Mouse (Mus musculus) common myeloid progenitor, adult 5-6 weeks (primary cell): ENCODE results near the gene Cdc20b. TPM values are rescaled to one million over a fixed set of nuclear protein-coding genes. Genes with fewer than 3 reads are reported as not detected.

Experiments used
- ATAC-seq: replicated peaks from 2 replicates; pipeline ENCODE4 v1.8.0; 2016; ENCODE audit warnings: low read depth, mild to moderate bottlenecking, moderate TSS enrichment, inconsistent platforms; ENCODE audit not compliant: poor library complexity, severe bottlenecking
- total RNA-seq: library from RNA; stranded (forward); fragments of 200-1000, 187-1606 nt; gene quantifications from 2 replicates; pipeline ENCODE4 v1.2.3, GENCODE M21; 2017

The Cdc20b gene
- not detected in 2 replicates for total RNA-seq

DNA sequence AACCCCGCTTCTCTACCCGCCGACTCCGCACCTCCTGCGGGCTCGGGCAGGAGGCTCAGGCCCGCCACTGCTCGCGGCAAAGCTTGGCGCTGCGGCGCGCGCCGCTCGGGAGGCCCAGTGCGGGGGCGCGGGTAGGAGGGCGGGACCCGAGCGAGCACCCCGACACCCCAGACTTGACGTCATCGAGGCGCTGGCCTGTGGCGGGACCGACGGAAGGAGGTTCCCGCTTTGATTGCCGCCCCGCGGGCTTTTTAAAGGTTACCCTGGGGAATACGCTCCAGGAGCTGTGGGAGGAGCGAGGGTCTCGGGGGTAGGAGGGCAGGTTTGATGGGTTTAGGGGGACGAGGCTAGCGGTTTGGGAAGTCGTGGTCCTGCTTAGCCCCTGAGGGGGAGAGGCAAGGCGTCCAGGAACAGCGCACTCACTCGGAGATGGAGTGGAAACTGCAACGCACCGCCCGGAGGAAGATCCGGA lies at the start of gene Cdc20b:
Gene Cdc20b, plus strand, starts transcription at position 162 of the 472 bp plus-strand sequence.
- peak; percentile 46 for ATAC-seq

DNA sequence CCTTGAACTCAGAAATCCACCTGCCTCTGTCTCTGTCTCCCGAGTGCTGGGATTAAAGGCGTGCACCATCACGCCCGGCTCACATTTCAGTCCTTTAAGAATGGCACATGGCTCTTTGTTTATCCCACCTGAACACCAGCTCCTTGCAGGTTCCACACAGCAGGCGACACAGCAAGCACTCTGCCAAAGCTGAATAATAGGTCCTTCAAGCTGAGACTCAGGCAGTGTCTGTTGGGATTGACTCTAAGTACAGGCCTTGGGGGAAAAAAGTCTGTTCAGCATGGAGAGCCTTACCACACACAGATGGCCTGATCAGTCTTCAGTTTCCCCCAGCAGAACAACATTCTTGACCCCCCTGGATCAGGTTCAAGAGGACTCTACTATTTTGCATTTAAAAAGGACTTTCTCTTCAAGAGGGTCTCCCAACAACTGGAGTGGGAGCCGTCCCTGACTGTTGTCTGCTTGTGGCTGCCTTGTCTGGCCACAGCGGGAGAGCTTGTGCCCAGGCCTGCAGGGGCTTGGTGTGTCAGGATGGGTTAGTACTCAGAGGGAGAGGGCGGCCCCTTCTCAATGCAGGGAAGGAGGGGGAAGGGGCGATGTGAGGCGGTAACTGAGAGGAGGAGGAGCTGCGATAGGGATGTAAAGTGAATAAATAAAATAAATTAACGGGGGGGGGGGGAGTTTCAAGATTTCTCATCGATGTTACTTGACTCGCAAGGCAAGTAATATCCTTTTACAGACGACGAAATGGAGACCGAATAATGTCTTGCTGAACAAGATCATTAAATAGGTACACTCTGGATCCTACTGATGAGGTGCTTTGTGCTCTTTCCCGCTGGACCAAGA lies 49.1 kb upstream of the Cdc20b start:
- ATAC-seq, result no peak

- ATAC-seq, result no peak
Measured at GRCm38 (mm10) chr13:112986451-112986950, 48.4 kb upstream of the Cdc20b start.

- ATAC-seq, result peak; percentile 90
Measured at GRCm38 (mm10) chr13:112987532-112987943, 47.4 kb upstream of the Cdc20b start, which contains the start of gene Ccno. Gene Ccno (plus strand): TSS chr13:112987802.

DNA sequence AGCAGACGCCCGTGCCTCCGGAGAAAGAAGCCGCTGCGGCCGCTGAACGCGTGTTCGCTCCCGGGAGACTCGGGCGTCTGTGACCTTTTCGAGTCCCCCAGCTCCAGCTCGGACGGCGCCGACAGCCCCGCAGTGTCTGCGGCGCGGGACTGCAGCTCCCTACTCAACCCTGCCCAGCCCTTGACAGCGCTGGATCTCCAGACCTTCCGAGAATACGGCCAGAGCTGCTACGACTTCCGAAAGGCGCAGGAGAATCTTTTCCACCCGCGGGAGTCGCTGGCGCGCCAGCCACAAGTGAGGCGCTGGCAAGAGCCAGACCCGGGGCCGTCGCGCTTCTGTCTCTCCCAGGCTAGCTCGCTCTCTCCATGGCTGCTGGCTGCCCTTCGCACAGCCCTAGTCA lies 46.9 kb upstream of the Cdc20b start:
- ATAC-seq, result peak; percentile 2; the same call in 1 of the 2 replicates

- no peak for ATAC-seq
Measured at GRCm38 (mm10) chr13:112988866-112989265, 46.0 kb upstream of the Cdc20b start.

DNA sequence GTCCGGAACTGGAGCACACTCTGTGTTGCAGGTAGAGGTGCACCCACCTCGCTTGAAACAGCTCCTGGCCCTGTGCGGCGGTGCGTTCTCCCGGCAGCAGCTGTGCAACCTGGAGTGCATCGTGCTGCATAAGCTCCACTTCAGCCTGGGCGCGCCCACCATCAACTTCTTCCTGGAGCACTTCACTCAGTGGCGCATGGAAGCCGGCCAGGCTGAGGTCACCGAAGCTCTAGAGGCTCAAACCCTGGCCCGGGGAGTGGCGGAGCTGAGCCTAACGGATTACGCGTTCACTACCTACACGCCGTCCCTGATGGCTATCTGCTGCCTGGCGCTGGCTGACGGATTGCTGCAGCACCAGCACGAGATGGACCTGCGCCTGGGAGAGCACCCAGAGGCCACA lies 45.4 kb upstream of the Cdc20b start:
- no peak for ATAC-seq

- peak; percentile 19; the same call in 1 of the 2 replicates for ATAC-seq
Measured at GRCm38 (mm10) chr13:112990346-112990745, 44.6 kb upstream of the Cdc20b start.

- no peak for ATAC-seq
Measured at GRCm38 (mm10) chr13:112993531-112994152, 41.3 kb upstream of the Cdc20b start, which contains the start of gene Mcidas. Gene Mcidas (plus strand): TSS chr13:112993845.

DNA sequence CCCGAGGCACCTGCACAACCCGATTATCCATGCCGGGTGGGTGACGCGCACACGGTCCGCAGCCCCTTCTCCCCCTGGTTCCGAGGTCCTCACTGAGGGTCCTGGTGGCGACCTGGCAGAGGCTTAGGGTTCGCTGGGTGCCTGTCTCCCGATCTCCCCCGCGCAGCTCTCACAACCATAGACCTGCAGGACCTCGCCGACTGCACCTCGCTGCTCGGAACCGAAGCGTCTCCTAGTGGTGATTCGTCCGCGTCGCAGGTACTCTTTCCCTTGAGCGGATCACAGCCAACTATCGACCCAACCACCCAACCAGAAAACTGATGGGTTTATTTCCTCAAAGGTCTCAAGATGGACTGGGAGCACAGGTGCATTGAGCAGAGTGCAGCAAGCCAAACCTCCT lies 40.7 kb upstream of the Cdc20b start:
- peak; percentile 58 for ATAC-seq

GRCm38 (mm10) chr13:112996407-112996806 lies 38.5 kb upstream of the Cdc20b start:
- 0 out of 2 replicates have a peak, but pooled peaks have one; percentile 14 for ATAC-seq

DNA sequence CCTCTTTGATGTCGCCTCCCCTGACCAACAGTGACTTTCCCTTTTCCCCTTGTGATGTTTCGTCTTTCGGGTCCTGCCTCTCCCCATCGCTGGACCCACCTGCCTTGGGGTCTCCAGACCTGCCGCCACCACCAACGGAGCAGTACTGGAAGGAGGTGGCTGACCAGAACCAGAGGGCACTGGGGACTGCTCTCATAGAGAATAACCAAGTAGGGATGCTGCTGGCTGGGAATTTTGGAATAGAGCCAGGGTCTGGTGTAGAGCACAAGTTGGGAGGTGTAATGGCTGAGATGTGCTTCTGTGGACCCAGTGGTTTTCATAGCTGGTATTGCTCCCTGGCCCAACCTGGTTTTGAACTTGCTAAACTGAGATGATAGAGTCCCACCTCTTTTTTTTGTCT lies 37.5 kb upstream of the Cdc20b start:
- ATAC-seq, result no peak

- ATAC-seq, result peak; percentile 61
Measured at GRCm38 (mm10) chr13:112998427-112999201, 36.3 kb upstream of the Cdc20b start.

DNA sequence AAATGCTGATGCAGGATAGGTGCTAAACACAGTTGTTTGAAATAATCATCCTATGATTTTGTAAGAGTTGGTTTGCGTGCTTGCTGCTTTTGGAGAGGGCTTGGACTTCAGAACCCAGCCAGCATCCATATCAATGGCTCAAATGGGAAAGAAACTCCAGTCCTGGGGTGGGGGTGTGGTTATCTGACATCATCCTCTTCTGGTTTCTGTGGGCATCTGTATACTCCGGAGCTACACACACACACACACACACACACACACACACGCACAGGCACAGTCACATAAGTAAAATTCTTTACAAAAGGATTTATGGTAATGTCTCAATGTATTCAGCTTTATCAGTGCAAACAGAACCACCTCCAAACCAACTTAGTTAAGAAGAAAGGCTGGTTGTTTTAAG lies 34.8 kb upstream of the Cdc20b start:
- ATAC-seq, result no peak

DNA sequence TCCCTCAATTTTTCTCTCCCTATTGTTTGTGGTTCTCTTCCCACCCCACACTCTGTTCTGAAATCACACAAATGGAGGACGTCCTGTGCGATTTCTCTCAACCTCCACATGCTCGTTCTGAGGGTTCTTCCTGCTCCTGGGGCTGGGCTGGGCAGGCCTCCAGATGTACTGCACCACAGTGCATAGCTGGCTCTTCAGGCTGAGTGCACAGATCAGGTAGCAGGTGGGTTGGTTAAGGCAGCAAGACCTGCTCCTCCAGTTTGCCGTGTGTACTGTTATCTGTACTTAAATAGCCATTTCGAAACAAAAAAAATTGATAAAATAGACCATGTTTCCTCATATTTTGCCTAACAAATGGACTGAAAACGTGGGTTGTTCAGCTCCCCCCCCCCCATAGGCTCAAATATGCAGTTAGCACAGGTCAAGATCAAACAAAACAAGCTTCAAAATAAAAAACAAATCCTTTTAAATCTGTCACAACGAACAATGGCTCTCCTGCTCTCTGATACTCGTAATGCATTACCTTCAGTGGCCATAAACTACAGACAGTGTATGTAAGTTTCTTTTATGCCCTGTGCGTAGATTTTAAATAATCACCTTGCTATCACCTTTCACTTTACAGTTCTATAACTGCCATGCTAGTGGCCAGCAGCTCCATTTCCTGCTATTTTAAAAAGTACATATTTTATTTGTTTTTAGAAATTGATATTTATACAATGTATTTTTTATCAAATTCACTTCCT lies 34.2 kb upstream of the Cdc20b start:
- no peak for ATAC-seq

GRCm38 (mm10) chr13:113012683-113013082 lies 22.2 kb upstream of the Cdc20b start:
- ATAC-seq, result no peak

GRCm38 (mm10) chr13:113013174-113013953 lies 21.5 kb upstream of the Cdc20b start:
- ATAC-seq, result peak; percentile 80

GRCm38 (mm10) chr13:113021521-113021920 lies 13.4 kb upstream of the Cdc20b start:
- ATAC-seq, result peak; percentile 68; the same call in 1 of the 2 replicates

GRCm38 (mm10) chr13:113022467-113022866 lies 12.4 kb upstream of the Cdc20b start:
- no peak for ATAC-seq
